Mouse (Mus musculus) myocyte (in vitro differentiated cells): Measurements from ENCODE around the gene Tmem8. TPM values are rescaled to one million over a fixed set of nuclear protein-coding genes. Genes with fewer than 3 reads are reported as not detected.
A peak's percentile ranks its signal among the peaks of the same experiment; 100 is the strongest.

ENCODE experiments used
- H3K27me3 ChIP-seq: one replicate; pipeline ENCODE4 v1.6.1; 2011; ENCODE audit not compliant: control insufficient read depth, insufficient read depth, insufficient read length
- H3K36me3 ChIP-seq: one replicate; pipeline ENCODE4 v1.6.1; 2011; ENCODE audit not compliant: control insufficient read depth, insufficient read depth
- H3K4me2 ChIP-seq: one replicate; pipeline ENCODE4 v1.6.1; 2011; ENCODE audit warnings: low read depth, control low read depth
- H3K4me3 ChIP-seq: one replicate; pipeline ENCODE4 v1.5.1; 2011; ENCODE audit warnings: mild to moderate bottlenecking, control low read depth, moderate library complexity
- H3K79me2 ChIP-seq: one replicate; pipeline ENCODE4 v1.6.1; 2011; ENCODE audit not compliant: control insufficient read depth, insufficient read depth
- H3ac ChIP-seq: one replicate; pipeline ENCODE4 v1.6.1; 2011; ENCODE audit not compliant: control insufficient read depth, insufficient read length
- CEBPB ChIP-seq: IDR thresholded peaks from 2 replicates; pipeline ENCODE4 v1.6.1; 2011; ENCODE audit warnings: mild to moderate bottlenecking, moderate library complexity; ENCODE audit not compliant: poor library complexity, insufficient read depth, severe bottlenecking
- E2F4 ChIP-seq: IDR thresholded peaks from one replicate; pipeline ENCODE4 v1.6.1; 2011; ENCODE audit warnings: mild to moderate bottlenecking, control low read depth, moderate library complexity; ENCODE audit not compliant: insufficient read depth
- MAX ChIP-seq: IDR thresholded peaks from one replicate; pipeline ENCODE4 v1.6.1; 2011; ENCODE audit warnings: low read depth, mild to moderate bottlenecking, control low read depth
- MYOD1 ChIP-seq, 3 experiments: IDR thresholded peaks; one replicate each; pipeline ENCODE4 v1.6.1; 2011; ENCODE audit warnings: control low read depth in 2 of 3, low read depth in 2 of 3, mild to moderate bottlenecking in 2 of 3, moderate library complexity in 1 of 3; ENCODE audit not compliant: insufficient read length in 2 of 3, control insufficient read depth in 1 of 3
- MYOG ChIP-seq, 3 experiments: IDR thresholded peaks; one replicate each; pipeline ENCODE4 v1.6.1; 2011; ENCODE audit warnings: control low read depth in 2 of 3, low read depth in 2 of 3, mild to moderate bottlenecking in 2 of 3; ENCODE audit not compliant: insufficient read length in 2 of 3, control insufficient read depth in 1 of 3, insufficient read depth in 1 of 3
- POLR2A ChIP-seq: IDR thresholded peaks from one replicate; pipeline ENCODE4 v1.6.1; 2011; ENCODE audit warnings: low read depth, mild to moderate bottlenecking, control low read depth, moderate library complexity; ENCODE audit not compliant: insufficient read length
- POLR2AphosphoS2 ChIP-seq: IDR thresholded peaks from one replicate; pipeline ENCODE4 v1.6.1; 2011; ENCODE audit warnings: low read depth, control low read depth; ENCODE audit not compliant: insufficient read length
- REST ChIP-seq: IDR thresholded peaks from one replicate; pipeline ENCODE4 v1.6.1; 2011; ENCODE audit warnings: mild to moderate bottlenecking, control low read depth, moderate library complexity; ENCODE audit not compliant: insufficient read depth, insufficient read length
- SRF ChIP-seq: IDR thresholded peaks from one replicate; pipeline ENCODE4 v1.6.1; 2011; ENCODE audit warnings: low read depth; ENCODE audit not compliant: control insufficient read depth, insufficient read length
- TCF12 ChIP-seq: IDR thresholded peaks from one replicate; pipeline ENCODE4 v1.6.1; 2011; ENCODE audit warnings: mild to moderate bottlenecking, control low read depth; ENCODE audit not compliant: poor library complexity, insufficient read depth, severe bottlenecking
- TCF3 ChIP-seq: IDR thresholded peaks from one replicate; pipeline ENCODE4 v1.6.1; 2011; ENCODE audit warnings: low read depth, control low read depth; ENCODE audit not compliant: insufficient read length
- USF1 ChIP-seq: IDR thresholded peaks from one replicate; pipeline ENCODE4 v1.6.1; 2011; ENCODE audit warnings: low read depth, mild to moderate bottlenecking, control low read depth, moderate library complexity
- polyA plus RNA-seq: library from polyadenylated mRNA; unstranded; fragments of >200 nt; fragmentation: generic; extraction: Trizol; gene quantifications from one replicate; pipeline ENCODE4 v1.2.1, GENCODE M21; 2012; ENCODE audit warnings: missing spikeins

The Tmem8 gene
- polyA plus RNA-seq: 1.5 TPM

GRCm38 (mm10) chr17:26113181-26113948 is at the start of gene Tmem8:
TSS of gene Tmem8 (plus strand) at chr17:26113299.
- Histone ChIP-seq H3K4me3 (no peak within 1 kb of the TSS), H3K79me2 (no peaks in the 10 kb centered on the region), H3K4me2 (peak within 1 kb of the TSS; percentile 71), H3K36me3 (no peaks in the 10 kb centered on the region), H3K27me3 (peaks cover 43% of the 10 kb centered on the region), H3ac (no peak within 1 kb of the TSS)
- TF ChIP-seq POLR2A (no peak), MYOG (IDR thresholded peaks at IDR 0.05; ENCODE audit: control insufficient read depth in 1 of 3, insufficient read depth in 1 of 3, insufficient read length in 2 of 3, low read depth in 2 of 3) (no peak), SRF (no peak), MYOD1 (IDR thresholded peaks at IDR 0.05; ENCODE audit: control insufficient read depth in 1 of 3, insufficient read length in 2 of 3, low read depth in 2 of 3) (no peak), REST (no peak), TCF12 (no peak), MAX (no peak), CEBPB (no peak), E2F4 (no peak), TCF3 (no peak), USF1 (no peak), POLR2AphosphoS2 (no peak)

- H3K36me3 ChIP-seq: no peaks in the 10 kb centered on the region
- H3K27me3 ChIP-seq: no peaks in the 10 kb centered on the region
- peak overlapping the region; percentile 47 for H3K4me2 ChIP-seq
- peaks cover 78% of the 10 kb centered on the region for H3K79me2 ChIP-seq
- no peak overlapping the region for H3K4me3 ChIP-seq
- TF ChIP-seq TCF3 (no peak), USF1 (no peak), MAX (no peak), POLR2A (no peak), REST (no peak)
- no peak overlapping the region for H3ac ChIP-seq
Measured at GRCm38 (mm10) chr17:26064916-26065315, 48.2 kb upstream of the Tmem8 start.

- Histone ChIP-seq H3K36me3 (no peaks in the 10 kb centered on the region), H3K4me3 (peak overlapping the region; percentile 60), H3K4me2 (peak overlapping the region; percentile 92), H3ac (no peak overlapping the region), H3K27me3 (no peaks in the 10 kb centered on the region), H3K79me2 (peaks cover 65% of the 10 kb centered on the region)
- TF ChIP-seq POLR2AphosphoS2 (no peak), MAX (no peak), MYOD1 (IDR thresholded peaks at IDR 0.05; ENCODE audit: control insufficient read depth in 1 of 3, insufficient read length in 2 of 3, low read depth in 2 of 3) (no peak), E2F4 (no peak), MYOG (IDR thresholded peaks at IDR 0.05; ENCODE audit: control insufficient read depth in 1 of 3, insufficient read depth in 1 of 3, insufficient read length in 2 of 3, low read depth in 2 of 3) (no peak), TCF12 (no peak)
Measured at GRCm38 (mm10) chr17:26066488-26067020, 46.5 kb upstream of the Tmem8 start.

- no peaks in the 10 kb centered on the region for H3K36me3 ChIP-seq
- H3K4me3 ChIP-seq: peak overlapping the region; percentile 60
- H3K79me2 ChIP-seq: peaks cover 53% of the 10 kb centered on the region
- no peaks in the 10 kb centered on the region for H3K27me3 ChIP-seq
- peak overlapping the region; percentile 27 for H3ac ChIP-seq
- TF ChIP-seq TCF12 (no peak), MYOG (IDR thresholded peaks at IDR 0.05; ENCODE audit: control insufficient read depth in 1 of 3, insufficient read depth in 1 of 3, insufficient read length in 2 of 3, low read depth in 2 of 3) (peak in 1 of 3 experiments; percentile 41)
- H3K4me2 ChIP-seq: peak overlapping the region; percentile 92
Measured at GRCm38 (mm10) chr17:26068024-26068830, 44.9 kb upstream of the Tmem8 start.
